Mouse (Mus musculus): Measurements from ENCODE around the gene Fga.

Fga gene

GRCm38 (mm10) chr3:83025475-83026301 is at the start of gene Fga:
TSS of gene Fga (plus strand) at chr3:83026076.
- no peak for DNase-seq (ENCODE audit: low spot score in 2 of 2)

GRCm38 (mm10) chr3:82980818-82981217 is 45.1 kb upstream of the Fga start:
- no peak for DNase-seq (ENCODE audit: low spot score in 2 of 2)

- DNase-seq (ENCODE audit: low spot score in 2 of 2) = no peak
Observed at GRCm38 (mm10) chr3:82981861-82982260, 44.0 kb upstream of the Fga start.

- DNase-seq (ENCODE audit: low spot score in 2 of 2) = no peak
Observed at GRCm38 (mm10) chr3:82984840-82985239, 41.0 kb upstream of the Fga start.

- no peak for DNase-seq (ENCODE audit: low spot score in 2 of 2)
Observed at GRCm38 (mm10) chr3:82991963-82992362, 33.9 kb upstream of the Fga start.

GRCm38 (mm10) chr3:82992956-82993355 is 32.9 kb upstream of the Fga start:
- no peak for DNase-seq (ENCODE audit: low spot score in 2 of 2)

GRCm38 (mm10) chr3:82995368-82995767 is 30.5 kb upstream of the Fga start:
- peak in 1 of 2 experiments; percentile 19 for DNase-seq (ENCODE audit: low spot score in 2 of 2)

- DNase-seq (ENCODE audit: low spot score in 2 of 2) = no peak
Observed at GRCm38 (mm10) chr3:82996656-82997055, 29.2 kb upstream of the Fga start.

GRCm38 (mm10) chr3:82998772-82999463 is 27.0 kb upstream of the Fga start:
- DNase-seq (ENCODE audit: low spot score in 2 of 2) = no peak

- no peak for DNase-seq (ENCODE audit: low spot score in 2 of 2)
Observed at GRCm38 (mm10) chr3:82999995-83000394, 25.9 kb upstream of the Fga start.

GRCm38 (mm10) chr3:83002191-83002590 is 23.7 kb upstream of the Fga start:
- DNase-seq (ENCODE audit: low spot score in 2 of 2) = no peak

- no peak for DNase-seq (ENCODE audit: low spot score in 2 of 2)
Observed at GRCm38 (mm10) chr3:83003068-83003467, 22.8 kb upstream of the Fga start.

GRCm38 (mm10) chr3:83004801-83005200 is 21.1 kb upstream of the Fga start:
- DNase-seq (ENCODE audit: low spot score in 2 of 2) = no peak

GRCm38 (mm10) chr3:83007557-83007956 is 18.3 kb upstream of the Fga start, which contains the start of gene Fgg:
TSS of gene Fgg (plus strand) at chr3:83007724.
- no peak for DNase-seq (ENCODE audit: low spot score in 2 of 2)

GRCm38 (mm10) chr3:83010291-83010690 is 15.6 kb upstream of the Fga start:
- DNase-seq (ENCODE audit: low spot score in 2 of 2) = no peak

GRCm38 (mm10) chr3:83011136-83011535 is 14.7 kb upstream of the Fga start:
- DNase-seq (ENCODE audit: low spot score in 2 of 2) = no peak

GRCm38 (mm10) chr3:83011565-83011964 is 14.3 kb upstream of the Fga start:
- no peak for DNase-seq (ENCODE audit: low spot score in 2 of 2)

- DNase-seq (ENCODE audit: low spot score in 2 of 2) = no peak
Observed at GRCm38 (mm10) chr3:83012636-83013035, 13.2 kb upstream of the Fga start.

- DNase-seq (ENCODE audit: low spot score in 2 of 2) = no peak
Observed at GRCm38 (mm10) chr3:83013951-83014350, 11.9 kb upstream of the Fga start.

- no peak for DNase-seq (ENCODE audit: low spot score in 2 of 2)
Observed at GRCm38 (mm10) chr3:83016236-83016635, 9.6 kb upstream of the Fga start.

GRCm38 (mm10) chr3:83020387-83020786 is 5.5 kb upstream of the Fga start:
- DNase-seq (ENCODE audit: low spot score in 2 of 2) = no peak

GRCm38 (mm10) chr3:83021176-83021575 is 4.7 kb upstream of the Fga start:
- DNase-seq (ENCODE audit: low spot score in 2 of 2) = no peak

- DNase-seq (ENCODE audit: low spot score in 2 of 2) = no peak
Observed at GRCm38 (mm10) chr3:83025036-83025435, 840 bp upstream of the Fga start.

Data from spleen, postnatal 4 days (tissue).